Comparison of ENCODE assay signal across 9 mouse cellular contexts in the genomic region with DNA sequence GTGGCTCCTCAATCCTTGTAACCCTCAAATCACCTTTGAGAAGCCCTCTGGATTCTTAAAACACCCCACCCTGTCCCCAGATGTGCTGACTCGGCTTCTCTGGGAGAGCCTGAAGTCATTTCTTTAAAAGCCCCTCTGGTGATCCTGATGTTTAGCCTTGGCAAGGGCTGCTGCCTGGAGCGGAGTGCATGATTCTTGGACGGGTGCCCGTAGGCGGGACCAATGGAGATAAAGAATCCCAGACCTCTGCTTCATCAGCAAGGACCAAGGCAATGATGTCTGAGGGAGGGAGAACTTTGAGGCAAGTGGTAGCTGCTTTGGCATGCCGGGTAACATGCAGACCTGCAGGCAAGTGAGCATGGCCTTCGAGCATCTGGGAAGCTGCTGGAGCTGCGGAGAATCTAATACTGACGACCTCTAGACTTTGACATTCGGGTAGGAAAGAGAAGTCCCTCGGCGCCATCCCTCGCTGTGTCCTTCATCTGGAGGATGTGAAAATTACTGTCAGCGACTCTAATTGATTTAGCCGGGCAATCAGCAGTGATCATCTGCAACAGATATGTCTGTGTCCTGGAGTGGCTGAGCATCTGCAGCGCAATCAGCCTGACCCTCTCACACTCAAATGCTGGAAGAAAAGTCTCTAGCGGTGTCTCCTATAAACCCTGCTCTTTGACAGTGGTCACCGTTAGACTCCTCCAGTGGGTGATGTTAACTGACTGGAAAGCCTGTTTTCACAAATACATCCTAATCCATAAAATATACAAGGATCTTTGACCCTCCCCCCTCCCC.
A peak's percentile ranks its signal among the peaks of the same experiment; 100 is the strongest.
DNase-seq lines count a peak whose midpoint lies in the region; ATAC-seq lines count a peak whose summit lies in the region.
"Had no signal": no experiment of that assay in that cellular context is flagged by ENCODE, and none has a peak within 500 bp of the region (broad histone marks: within the 10 kb centered on the region; RNA-seq: fewer than 3 reads in every experiment).

No protein-coding gene starts in this region.

- H3K4me3 ChIP-seq in liver, embryonic 12.5 days = no peak overlapping the region
- no peak overlapping the region for H3K4me3 ChIP-seq in embryonic facial prominence, embryonic 15.5 days (replicated peaks)
- no peak overlapping the region for H3K4me3 ChIP-seq in lung, embryonic 16.5 days (ENCODE audit: low read length)
- H3K4me3 ChIP-seq: erythroblast, embryonic 14.5 days had no signal

- ATAC-seq in liver, embryonic 12.5 days = no peak
- 0 out of 2 replicates have a peak, but pooled peaks have one; percentile 29 for ATAC-seq in embryonic facial prominence, embryonic 15.5 days (ENCODE audit: insufficient number of reproducible peaks, low FRiP score, low TSS enrichment, low read depth)
- ATAC-seq in lung, embryonic 16.5 days (ENCODE audit: low read depth) = peak; percentile 92
- ATAC-seq in CD4-positive, CD25-positive, alpha-beta regulatory T cell, adult 4 months = no peak

- H3K27ac ChIP-seq in liver, embryonic 12.5 days = no peak overlapping the region
- H3K27ac ChIP-seq in embryonic facial prominence, embryonic 15.5 days (replicated peaks) = no peak overlapping the region
- no peak overlapping the region for H3K27ac ChIP-seq in lung, embryonic 16.5 days (ENCODE audit: low read length)

- whole genome bisulfite sequencing in liver, embryonic 12.5 days (ENCODE audit: insufficient replicate concordance) = 73% methylated on average over 18 of the region's 18 CpGs
- WGBS in embryonic facial prominence, embryonic 15.5 days = 53% methylated on average over 18 of the region's 18 CpGs
- WGBS in lung, embryonic 16.5 days = 60% methylated on average over 18 of the region's 18 CpGs

- no peaks in the 10 kb centered on the region for H3K36me3 ChIP-seq in liver, embryonic 12.5 days
- no peaks in the 10 kb centered on the region for H3K36me3 ChIP-seq in embryonic facial prominence, embryonic 15.5 days
- H3K36me3 ChIP-seq in lung, embryonic 16.5 days (ENCODE audit: control insufficient read depth, insufficient read depth, low read length) = no peaks in the 10 kb centered on the region

- no peaks in the 10 kb centered on the region for H3K9me3 ChIP-seq in liver, embryonic 12.5 days (replicated peaks)
- H3K9me3 ChIP-seq in embryonic facial prominence, embryonic 15.5 days (replicated peaks) = no peaks in the 10 kb centered on the region
- no peaks in the 10 kb centered on the region for H3K9me3 ChIP-seq in lung, embryonic 16.5 days (ENCODE audit: control insufficient read depth, low read length)

- no peaks in the 10 kb centered on the region for H3K27me3 ChIP-seq in liver, embryonic 12.5 days (replicated peaks)
- no peaks in the 10 kb centered on the region for H3K27me3 ChIP-seq in embryonic facial prominence, embryonic 15.5 days
- H3K27me3 ChIP-seq in lung, embryonic 16.5 days (ENCODE audit: control insufficient read depth, insufficient read depth, low read depth, low read length) = no peaks in the 10 kb centered on the region

- no peaks in the 10 kb centered on the region for H3K4me1 ChIP-seq in liver, embryonic 12.5 days
- peaks cover 5% of the 10 kb centered on the region; the same call in 1 of the 2 replicates for H3K4me1 ChIP-seq in embryonic facial prominence, embryonic 15.5 days
- H3K4me1 ChIP-seq in lung, embryonic 16.5 days (replicated peaks; ENCODE audit: control insufficient read depth, insufficient read depth, low read length) = peaks cover 5% of the 10 kb centered on the region; the same call in 1 of the 2 replicates

- H3K9ac ChIP-seq in liver, embryonic 12.5 days = no peak overlapping the region
- H3K9ac ChIP-seq in embryonic facial prominence, embryonic 15.5 days = no peak overlapping the region
- no peak overlapping the region for H3K9ac ChIP-seq in lung, embryonic 16.5 days (ENCODE audit: low read length)

- no peak overlapping the region for H3K4me2 ChIP-seq in liver, embryonic 12.5 days
- H3K4me2 ChIP-seq in embryonic facial prominence, embryonic 15.5 days (replicated peaks) = no peak overlapping the region
- no peak overlapping the region for H3K4me2 ChIP-seq in lung, embryonic 16.5 days (ENCODE audit: low read depth, low read length)

- DNase-seq in liver = peak; percentile 59
- peak; percentile 91 for DNase-seq in heart, postnatal 4 days
- peak; percentile 91 for DNase-seq in testis, postnatal 10 days (ENCODE audit: low spot score)
- no peak for DNase-seq in c-Kit-positive CD71-positive TER-119-positive erythroid progenitor cells, embryonic 14.5 days (ENCODE audit: low spot score)

Comparison
In these comparisons a context has a peak if more than half of its experiments do, and no peak if none do; other contexts are left out.
1. ATAC-seq: peak in embryonic facial prominence, embryonic 15.5 days (single experiment) and lung, embryonic 16.5 days (single experiment); none in liver, embryonic 12.5 days (single experiment) and CD4-positive, CD25-positive, alpha-beta regulatory T cell, adult 4 months (single experiment).